Mouse (Mus musculus) heart, adult 2 months (tissue): ENCODE measurements around the gene Akap2.

Source experiments
- CTCF ChIP-seq: fragments of 200-600 bp; IDR thresholded peaks from 2 replicates; pipeline ENCODE4 v1.8.1; 2022; ENCODE audit warnings: antibody characterized with exemption, mild to moderate bottlenecking, moderate library complexity
- EP300 ChIP-seq: fragments of 200-500 bp; IDR thresholded peaks from 2 replicates; pipeline ENCODE4 v1.6.1; 2011; ENCODE audit warnings: low read depth, low read length, control low read depth; ENCODE audit not compliant: insufficient read depth
- POLR2A ChIP-seq: fragments of 200-500 bp; IDR thresholded peaks from 2 replicates; pipeline ENCODE4 v1.6.1; 2011; ENCODE audit warnings: mild to moderate bottlenecking, low read depth, low read length, control low read depth; ENCODE audit not compliant: insufficient read depth

GRCm38 (mm10) chr4:57690001-57690400 is 27.5 kb upstream of the Akap2 start:
- no peak for TF ChIP-seq POLR2A
- no peak for TF ChIP-seq CTCF
- TF ChIP-seq EP300 = peak; percentile 71; the same call in 1 of the 2 replicates
